Mouse (Mus musculus): ENCODE measurements at regions not wholly inside any gene's neighbourhood (a gene's known extent, or its start where the extent isn't known, plus 50 kb on each side); places are given as distances from the start of the nearest gene placed in this dataset.
A peak's percentile ranks its signal among the peaks of the same experiment; 100 is the strongest.
"Not testable (repeated sequence)": the region's sequence is repeated elsewhere in the genome, so short reads cannot be mapped to it uniquely, and the experiment has no call there.

- DNase-seq = no peak
These were observed 56.9 kb downstream of the Spata19 start for GRCm38 (mm10) chr9:27453476-27453875.

- no peak for DNase-seq
These were observed 57.5 kb downstream of the Spata19 start for GRCm38 (mm10) chr9:27453924-27454652.

GRCm38 (mm10) chr9:27458335-27459040, 61.9 kb downstream of the Spata19 start:
- no peak for DNase-seq

GRCm38 (mm10) chr9:27461029-27461428, 64.4 kb downstream of the Spata19 start:
- peak in 1 of 2 experiments; percentile 17 for DNase-seq

GRCm38 (mm10) chr9:27464006-27464405, 67.4 kb downstream of the Spata19 start:
- DNase-seq = no peak

GRCm38 (mm10) chr9:27475468-27475867, 78.9 kb downstream of the Spata19 start:
- DNase-seq = peak in 1 of 2 experiments; percentile 1

GRCm38 (mm10) chr9:27476636-27477035, 80.0 kb downstream of the Spata19 start:
- no peak for DNase-seq

- no peak for DNase-seq
These were observed 80.6 kb downstream of the Spata19 start for GRCm38 (mm10) chr9:27477079-27477687.

GRCm38 (mm10) chr9:27478346-27478745, 81.7 kb downstream of the Spata19 start:
- DNase-seq = no peak

GRCm38 (mm10) chr9:27501816-27502215, 105.2 kb downstream of the Spata19 start:
- DNase-seq = no peak

- no peak for DNase-seq
These were observed 112.6 kb downstream of the Spata19 start for GRCm38 (mm10) chr9:27509157-27509556.

GRCm38 (mm10) chr9:27509711-27510110, 113.1 kb downstream of the Spata19 start:
- no peak for DNase-seq

GRCm38 (mm10) chr9:27511161-27511560, 114.6 kb downstream of the Spata19 start:
- no peak for DNase-seq

- DNase-seq = no peak
These were observed 119.0 kb downstream of the Spata19 start for GRCm38 (mm10) chr9:27515427-27516110.

GRCm38 (mm10) chr9:27518031-27518430, 121.4 kb downstream of the Spata19 start:
- DNase-seq = no peak

GRCm38 (mm10) chr9:27519711-27520110, 123.1 kb downstream of the Spata19 start:
- no peak for DNase-seq

- DNase-seq = peak; percentile 4
These were observed 124.6 kb downstream of the Spata19 start for GRCm38 (mm10) chr9:27521181-27521580.

- no peak for DNase-seq
These were observed 130.1 kb downstream of the Spata19 start for GRCm38 (mm10) chr9:27526681-27527080.

GRCm38 (mm10) chr9:27538480-27538879, 141.9 kb downstream of the Spata19 start:
- no peak for DNase-seq

- DNase-seq = no peak
These were observed 145.1 kb downstream of the Spata19 start for GRCm38 (mm10) chr9:27541585-27542151.

- not testable (repeated sequence) for DNase-seq
These were observed 158.1 kb downstream of the Spata19 start for GRCm38 (mm10) chr9:27554697-27555096.
